Mouse (Mus musculus) embryonic facial prominence, embryonic 13.5 days (tissue): Measurements from ENCODE around the gene Ivd. TPM values are rescaled to one million over a fixed set of nuclear protein-coding genes. Genes with fewer than 3 reads are reported as not detected.

Experiments
- ATAC-seq: fragments of 200-750 bp; cut with Nextera tagmentation; 2 replicates; pipeline ENCODE4 v1.8.0; 2017; ENCODE audit warnings: low read depth; ENCODE audit not compliant: insufficient number of reproducible peaks, insufficient read depth, low FRiP score, low TSS enrichment
- H3K27ac ChIP-seq: fragments of 300-500 bp; sonication (generic); 2 replicates; pipeline ENCODE4 v1.5.1; 2015; ENCODE audit warnings: moderate library complexity, mild to moderate bottlenecking, inconsistent platforms
- H3K27me3 ChIP-seq: fragments of 300-500 bp; sonication (generic); 2 replicates; pipeline ENCODE4 v1.6.1; 2015; ENCODE audit warnings: mild to moderate bottlenecking, inconsistent platforms
- H3K36me3 ChIP-seq: fragments of 300-500 bp; sonication (generic); 2 replicates; pipeline ENCODE4 v1.6.1; 2015; ENCODE audit warnings: mild to moderate bottlenecking, inconsistent platforms
- H3K4me1 ChIP-seq: fragments of 300-500 bp; sonication (generic); 2 replicates; pipeline ENCODE4 v1.6.1; 2015; ENCODE audit warnings: inconsistent platforms
- H3K4me2 ChIP-seq: fragments of 300-500 bp; sonication (generic); 2 replicates; pipeline ENCODE4 v1.6.1; 2015; ENCODE audit warnings: moderate library complexity, mild to moderate bottlenecking, inconsistent platforms
- H3K4me3 ChIP-seq: fragments of 300-500 bp; sonication (generic); 2 replicates; pipeline ENCODE4 v1.5.1; 2015; ENCODE audit warnings: mild to moderate bottlenecking, inconsistent platforms
- H3K9ac ChIP-seq: fragments of 300-500 bp; sonication (generic); 2 replicates; pipeline ENCODE4 v1.6.1; 2015; ENCODE audit warnings: mild to moderate bottlenecking, inconsistent platforms
- H3K9me3 ChIP-seq: fragments of 300-500 bp; sonication (generic); 2 replicates; pipeline ENCODE4 v1.6.1; 2016; ENCODE audit warnings: inconsistent platforms
- WGBS: fragments of 180-500 bp; shearing (Covaris S2); methylation state at CpG from one replicate; pipeline ENCODE4 v1.1.7; 2015; ENCODE audit warnings: mixed read lengths; 5-methylcytosine and 5-hydroxymethylcytosine counted together
- polyA plus RNA-seq: library from polyadenylated mRNA; unstranded; fragments of >200 nt; fragmentation: Nextera tagmentation; extraction: Ambion mirVana; gene quantifications from 2 replicates; pipeline ENCODE4 v1.2.1, GENCODE M21; 2015

Ivd gene
- polyA plus RNA-seq, 1 experiment from 2014 or later, result 84.8 TPM

DNA sequence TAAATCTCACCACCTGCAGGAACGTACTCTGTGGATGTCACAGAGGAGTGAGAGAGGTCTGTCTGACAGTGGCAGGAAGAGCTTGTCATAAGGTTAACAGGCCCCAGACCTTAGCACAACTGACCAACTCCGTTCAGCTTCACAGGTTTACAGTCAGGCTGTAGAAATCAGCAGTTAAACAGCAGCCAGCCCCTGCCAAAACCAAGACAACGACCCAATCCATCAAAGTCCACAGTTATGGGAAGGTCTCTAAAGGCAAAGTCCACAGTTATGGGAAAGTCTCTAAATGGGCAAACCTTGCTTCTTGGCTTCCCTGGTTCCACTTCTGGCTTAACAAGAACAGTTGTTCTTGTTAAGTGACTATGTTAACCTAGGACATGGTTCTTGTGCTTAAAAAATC, 17.3 kb upstream of the Ivd start:
- Histone ChIP-seq H3K36me3 (no peaks in the 10 kb centered on the region), H3K27me3 (no peaks in the 10 kb centered on the region), H3K9ac (no peak overlapping the region), H3K4me1 (no peaks in the 10 kb centered on the region), H3K4me3 (no peak overlapping the region), H3K9me3 (no peaks in the 10 kb centered on the region; the same call in 1 of the 2 replicates), H3K4me2 (no peak overlapping the region), H3K27ac (no peak overlapping the region)
- 81% methylated on average over 3 of the region's 3 CpGs for WGBS
- ATAC-seq, result no peak

DNA sequence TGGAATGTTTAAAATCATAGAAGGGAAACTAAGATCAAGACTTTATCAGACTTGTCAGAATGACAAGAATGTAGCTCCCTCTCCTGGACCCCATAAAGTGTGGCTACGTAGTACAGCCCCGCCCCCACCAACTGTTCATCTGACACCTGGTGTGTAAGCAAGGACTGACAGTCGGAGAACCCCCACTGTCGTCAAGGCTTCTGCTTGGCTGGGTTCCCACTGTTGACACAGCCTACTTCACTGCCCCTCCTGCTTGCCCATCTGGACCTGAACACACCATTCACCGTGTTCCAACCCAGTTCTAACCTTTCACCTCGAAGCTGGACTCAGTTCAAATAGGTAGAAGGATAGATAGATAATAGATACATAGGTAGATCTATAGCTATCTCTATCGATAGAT, 15.5 kb upstream of the Ivd start:
- Histone ChIP-seq H3K9ac (no peak overlapping the region), H3K27me3 (no peaks in the 10 kb centered on the region), H3K9me3 (no peaks in the 10 kb centered on the region; the same call in 1 of the 2 replicates), H3K4me2 (no peak overlapping the region), H3K36me3 (no peaks in the 10 kb centered on the region), H3K4me1 (no peaks in the 10 kb centered on the region), H3K27ac (no peak overlapping the region), H3K4me3 (no peak overlapping the region)
- ATAC-seq, result no peak
- 61% methylated on average over 7 of the region's 7 CpGs for WGBS

DNA sequence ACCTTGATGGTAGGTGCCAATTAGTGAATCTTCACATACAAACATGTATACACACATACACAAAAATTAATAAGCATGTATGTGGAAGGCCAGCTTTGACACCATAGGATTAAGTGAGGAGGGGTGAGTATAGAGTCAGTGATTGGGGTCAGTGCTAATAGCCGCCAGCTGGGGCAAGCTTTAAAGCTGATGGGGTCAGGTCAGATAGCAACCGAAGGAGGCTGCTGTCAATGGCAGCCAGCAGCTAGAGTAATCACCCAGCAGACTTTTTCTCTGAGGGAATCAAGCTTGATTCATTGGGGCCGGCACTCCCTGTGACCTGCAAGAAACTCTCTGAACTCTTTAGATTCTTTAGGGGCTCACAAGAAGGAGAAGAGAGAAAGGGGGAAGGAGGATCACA, 10.0 kb upstream of the Ivd start:
- Histone ChIP-seq H3K4me1 (no peaks in the 10 kb centered on the region), H3K9ac (no peak overlapping the region), H3K27me3 (no peaks in the 10 kb centered on the region), H3K9me3 (no peaks in the 10 kb centered on the region), H3K27ac (no peak overlapping the region), H3K4me2 (no peak overlapping the region), H3K4me3 (no peak overlapping the region), H3K36me3 (no peaks in the 10 kb centered on the region)
- no peak for ATAC-seq
- WGBS, result 4% methylated on average over 3 of the region's 3 CpGs

DNA sequence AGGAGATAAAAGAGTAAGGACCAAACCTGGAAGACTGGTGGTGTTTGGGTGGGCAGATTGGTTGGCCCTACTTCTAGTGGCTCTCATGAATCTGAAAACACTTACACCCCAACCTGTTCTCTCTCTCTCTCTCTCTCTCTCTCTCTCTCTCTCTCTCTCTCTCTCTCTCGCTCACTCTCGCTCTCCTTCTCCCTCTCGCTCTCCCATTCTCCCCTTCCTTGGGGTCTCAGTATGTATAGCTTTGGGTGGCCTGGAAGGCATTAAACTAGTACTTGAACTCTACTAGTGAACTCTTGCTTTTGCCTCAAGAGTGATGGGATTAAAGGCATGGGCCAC, 554 bp downstream of the Ivd start:
- peak overlapping the region; percentile 76 for H3K4me2 ChIP-seq
- H3K9me3 ChIP-seq, result no peaks in the 10 kb centered on the region
- peak overlapping the region; percentile 72 for H3K4me3 ChIP-seq
- peaks cover 15% of the 10 kb centered on the region for H3K36me3 ChIP-seq
- 6% methylated on average over 3 of the region's 3 CpGs for WGBS
- peak overlapping the region; percentile 77; the same call in 1 of the 2 replicates for H3K27ac ChIP-seq
- ATAC-seq, result no peak
- H3K9ac ChIP-seq, result peak overlapping the region; percentile 85
- peaks cover 22% of the 10 kb centered on the region for H3K4me1 ChIP-seq
- H3K27me3 ChIP-seq, result no peaks in the 10 kb centered on the region

DNA sequence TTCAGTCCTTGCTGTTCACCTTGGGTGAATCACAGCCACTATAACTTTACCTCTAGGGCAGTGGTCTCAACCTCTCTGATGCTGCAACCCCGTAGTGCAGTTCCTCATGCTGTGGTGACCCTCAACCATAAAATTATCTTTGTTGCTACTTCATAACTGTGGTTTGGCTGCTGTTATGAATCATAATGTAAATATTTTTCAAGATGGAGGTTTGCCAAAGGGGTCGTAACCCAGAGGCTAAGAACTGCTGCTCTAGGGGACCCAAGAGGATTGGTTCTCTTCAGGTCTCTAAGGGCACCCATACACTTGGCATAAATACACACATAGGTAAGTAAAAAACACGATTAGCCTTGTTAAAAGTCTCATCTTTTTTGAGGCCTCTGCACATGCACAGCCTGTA, 8.8 kb downstream of the Ivd start:
- H3K36me3 ChIP-seq, result peaks cover 68% of the 10 kb centered on the region
- H3K4me1 ChIP-seq, result no peaks in the 10 kb centered on the region
- no peaks in the 10 kb centered on the region for H3K9me3 ChIP-seq
- no peak overlapping the region for H3K4me3 ChIP-seq
- no peak overlapping the region for H3K27ac ChIP-seq
- no peak overlapping the region for H3K9ac ChIP-seq
- WGBS, result 81% methylated on average over 3 of the region's 3 CpGs
- H3K4me2 ChIP-seq, result no peak overlapping the region
- ATAC-seq, result no peak
- no peaks in the 10 kb centered on the region for H3K27me3 ChIP-seq

DNA sequence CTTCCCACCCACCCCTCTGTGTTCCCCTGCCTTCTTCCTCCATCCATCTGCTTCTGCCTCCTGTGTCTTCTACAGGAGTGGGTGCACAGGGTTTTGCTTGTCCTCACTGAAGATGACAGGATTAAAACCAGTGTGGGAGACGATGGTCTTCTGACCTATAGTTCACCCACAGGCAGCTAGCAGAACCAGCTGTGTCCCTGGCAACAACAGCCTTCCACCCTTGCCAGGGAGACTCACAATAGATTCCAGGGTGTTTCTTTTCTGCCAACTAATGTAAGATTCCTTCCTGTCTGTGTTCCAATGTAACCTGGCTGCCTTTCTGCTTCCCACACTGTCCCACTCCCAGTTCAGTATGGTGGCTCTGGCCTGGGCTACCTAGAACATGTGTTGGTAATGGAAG, 9.3 kb downstream of the Ivd start:
- no peak overlapping the region for H3K4me2 ChIP-seq
- 70% methylated on average over 1 of the region's 1 CpGs for whole genome bisulfite sequencing
- no peak overlapping the region for H3K4me3 ChIP-seq
- no peaks in the 10 kb centered on the region for H3K9me3 ChIP-seq
- H3K27me3 ChIP-seq, result no peaks in the 10 kb centered on the region
- no peak overlapping the region for H3K27ac ChIP-seq
- no peaks in the 10 kb centered on the region for H3K4me1 ChIP-seq
- H3K36me3 ChIP-seq, result peaks cover 67% of the 10 kb centered on the region
- H3K9ac ChIP-seq, result no peak overlapping the region
- ATAC-seq, result no peak

DNA sequence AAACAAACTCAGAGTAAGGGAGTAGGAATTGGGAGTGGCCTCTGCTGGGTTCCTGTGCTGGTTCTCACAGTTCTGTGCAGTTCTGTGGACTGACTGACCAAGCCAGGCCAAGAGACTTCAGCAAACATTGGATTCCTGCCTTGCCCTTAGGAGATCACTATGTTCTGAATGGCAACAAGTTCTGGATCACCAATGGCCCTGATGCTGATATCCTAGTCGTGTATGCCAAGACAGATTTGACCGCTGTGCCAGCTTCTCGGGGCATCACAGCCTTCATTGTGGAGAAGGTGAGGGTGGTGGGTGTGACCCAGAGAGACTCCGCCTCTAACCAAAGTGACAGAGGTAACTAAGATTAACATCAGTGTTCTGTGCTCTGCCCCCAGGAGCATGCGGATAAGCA, 11.3 kb downstream of the Ivd start:
- WGBS, result 90% methylated on average over 5 of the region's 5 CpGs
- ATAC-seq, result no peak
- H3K36me3 ChIP-seq, result peaks cover 82% of the 10 kb centered on the region
- no peak overlapping the region for H3K4me3 ChIP-seq
- no peaks in the 10 kb centered on the region for H3K9me3 ChIP-seq
- no peak overlapping the region for H3K27ac ChIP-seq
- H3K27me3 ChIP-seq, result no peaks in the 10 kb centered on the region
- no peak overlapping the region for H3K9ac ChIP-seq
- no peaks in the 10 kb centered on the region for H3K4me1 ChIP-seq
- no peak overlapping the region for H3K4me2 ChIP-seq

GRCm38 (mm10) chr2:118873890-118874430, 12.2 kb downstream of the Ivd start:
- 86% methylated on average over 6 of the region's 6 CpGs for WGBS
- H3K27me3 ChIP-seq, result no peaks in the 10 kb centered on the region
- peaks cover 83% of the 10 kb centered on the region for H3K36me3 ChIP-seq
- no peaks in the 10 kb centered on the region for H3K4me1 ChIP-seq
- H3K9ac ChIP-seq, result no peak overlapping the region
- ATAC-seq, result no peak
- H3K4me3 ChIP-seq, result no peak overlapping the region
- H3K4me2 ChIP-seq, result no peak overlapping the region
- no peak overlapping the region for H3K27ac ChIP-seq
- no peaks in the 10 kb centered on the region for H3K9me3 ChIP-seq

DNA sequence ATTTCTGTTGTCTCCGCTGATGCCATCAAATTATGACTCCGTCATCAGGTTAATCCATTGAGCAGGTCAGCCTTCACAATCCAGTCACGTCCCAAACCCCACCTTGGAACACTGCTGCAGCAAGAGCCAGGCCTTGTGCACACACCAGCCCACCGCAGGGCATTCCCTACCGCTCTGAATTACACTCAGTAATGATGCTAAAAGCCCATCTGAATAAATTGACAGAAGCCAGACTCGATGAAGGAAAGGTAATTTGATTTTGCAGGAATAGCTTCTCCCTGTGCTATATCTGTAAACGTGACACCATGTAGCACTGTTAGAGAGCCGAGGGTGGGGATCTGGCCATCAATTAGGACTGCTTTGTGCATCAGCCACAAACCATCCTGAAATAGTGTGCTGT, 13.6 kb downstream of the Ivd start:
- Histone ChIP-seq H3K9ac (no peak overlapping the region), H3K4me1 (no peaks in the 10 kb centered on the region), H3K36me3 (peaks cover 71% of the 10 kb centered on the region), H3K9me3 (no peaks in the 10 kb centered on the region), H3K4me2 (no peak overlapping the region), H3K27me3 (no peaks in the 10 kb centered on the region), H3K27ac (no peak overlapping the region), H3K4me3 (no peak overlapping the region)
- WGBS, result 84% methylated on average over 8 of the region's 8 CpGs
- no peak for ATAC-seq

GRCm38 (mm10) chr2:118876453-118876852, 14.7 kb downstream of the Ivd start:
- no peak overlapping the region for H3K4me2 ChIP-seq
- H3K27ac ChIP-seq, result no peak overlapping the region
- no peaks in the 10 kb centered on the region for H3K4me1 ChIP-seq
- no peaks in the 10 kb centered on the region for H3K27me3 ChIP-seq
- H3K36me3 ChIP-seq, result peaks cover 69% of the 10 kb centered on the region
- no peaks in the 10 kb centered on the region for H3K9me3 ChIP-seq
- no peak overlapping the region for H3K9ac ChIP-seq
- no peak overlapping the region for H3K4me3 ChIP-seq
- no peak for ATAC-seq
- WGBS, result 92% methylated on average over 9 of the region's 9 CpGs

- no peak overlapping the region for H3K27ac ChIP-seq
- no peaks in the 10 kb centered on the region for H3K9me3 ChIP-seq
- peaks cover 20% of the 10 kb centered on the region for H3K27me3 ChIP-seq
- no peak overlapping the region for H3K4me2 ChIP-seq
- no peak for ATAC-seq
- H3K9ac ChIP-seq, result no peak overlapping the region
- H3K4me1 ChIP-seq, result no peaks in the 10 kb centered on the region
- 82% methylated on average over 4 of the region's 4 CpGs for WGBS
- H3K4me3 ChIP-seq, result no peak overlapping the region
- peaks cover 30% of the 10 kb centered on the region for H3K36me3 ChIP-seq
These were observed 19.3 kb downstream of the Ivd start for GRCm38 (mm10) chr2:118881019-118881418.

DNA sequence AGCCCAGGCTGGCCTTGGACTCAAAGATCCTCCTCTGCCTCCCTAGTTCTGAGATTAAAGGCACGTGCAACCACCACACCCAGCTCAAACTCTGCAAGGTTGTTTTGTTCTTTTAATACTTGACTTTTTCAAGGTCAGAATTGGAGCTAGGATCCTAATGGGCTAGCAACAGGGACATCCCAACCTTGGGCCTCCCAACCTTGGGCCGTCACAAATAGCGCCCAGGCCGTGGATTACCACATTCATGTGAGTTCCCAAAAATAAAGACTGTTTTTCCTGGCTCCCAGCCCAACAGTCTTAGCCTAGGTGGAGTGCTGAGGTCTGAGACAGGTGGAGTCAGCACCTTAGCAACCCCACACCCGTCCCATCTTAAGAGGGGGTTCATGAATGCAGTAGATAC, 20.2 kb downstream of the Ivd start:
- peaks cover 20% of the 10 kb centered on the region for H3K36me3 ChIP-seq
- no peaks in the 10 kb centered on the region for H3K4me1 ChIP-seq
- H3K9me3 ChIP-seq, result no peaks in the 10 kb centered on the region
- no peak overlapping the region for H3K4me3 ChIP-seq
- no peak overlapping the region for H3K4me2 ChIP-seq
- no peak for ATAC-seq
- H3K27me3 ChIP-seq, result peaks cover 28% of the 10 kb centered on the region
- no peak overlapping the region for H3K27ac ChIP-seq
- H3K9ac ChIP-seq, result no peak overlapping the region
- 81% methylated on average over 5 of the region's 5 CpGs for WGBS
